Mouse (Mus musculus) stomach, embryonic 15.5 days (tissue): Measurements from ENCODE around the gene Olfr201. TPM values are rescaled to one million over a fixed set of nuclear protein-coding genes. Genes with fewer than 3 reads are reported as not detected.

ENCODE experiments used
- polyA plus RNA-seq: library from polyadenylated mRNA; unstranded; fragments of >200 nt; fragmentation: Nextera tagmentation; extraction: Ambion mirVana; gene quantifications from 2 replicates; pipeline ENCODE4 v1.2.1, GENCODE M21; 2015

The Olfr201 gene
- polyA plus RNA-seq, 1 experiment from 2014 or later, result not detected

Other genes starting within 250 kb of the Olfr201 start
- 0.13 and 0.35 TPM in 2 replicates for gene Olfr186, start 242.3 kb downstream of the Olfr201 start, polyA plus RNA-seq
- gene Olfr187, start 232.9 kb downstream of the Olfr201 start, polyA plus RNA-seq, result 0.10 TPM in 1 of 2 replicates, not detected in the other
- gene Olfr190, start 194.6 kb downstream of the Olfr201 start, polyA plus RNA-seq, result not detected in 2 replicates
- gene Olfr191, start 182.8 kb downstream of the Olfr201 start, polyA plus RNA-seq, result not detected in 2 replicates
- not detected in 2 replicates for gene Olfr193, start 160.8 kb downstream of the Olfr201 start, polyA plus RNA-seq
- not detected in 2 replicates for gene Olfr194, start 151.6 kb downstream of the Olfr201 start, polyA plus RNA-seq
- not detected in 2 replicates for gene Olfr195, start 125.6 kb downstream of the Olfr201 start, polyA plus RNA-seq
- gene Olfr196, start 102.2 kb downstream of the Olfr201 start, polyA plus RNA-seq, result not detected in 2 replicates
- not detected in 2 replicates for gene Olfr198, start 69.1 kb downstream of the Olfr201 start, polyA plus RNA-seq
- not detected in 2 replicates for gene Olfr199, start 52.9 kb downstream of the Olfr201 start, polyA plus RNA-seq
- not detected in 2 replicates for gene Olfr202, start 14.2 kb upstream of the Olfr201 start, polyA plus RNA-seq
- gene Olfr203, start 26.2 kb upstream of the Olfr201 start, polyA plus RNA-seq, result not detected in 2 replicates
- gene Olfr204, start 45.6 kb upstream of the Olfr201 start, polyA plus RNA-seq, result not detected in 2 replicates
- not detected in 2 replicates for gene Olfr205, start 58.5 kb upstream of the Olfr201 start, polyA plus RNA-seq
- gene Olfr206, start 76.6 kb upstream of the Olfr201 start, polyA plus RNA-seq, result not detected in 2 replicates
- not detected in 2 replicates for gene Olfr209, start 91.4 kb upstream of the Olfr201 start, polyA plus RNA-seq
- gene Gabrr3, start 134.7 kb upstream of the Olfr201 start, polyA plus RNA-seq, result not detected in 2 replicates
- gene Riox2, start 199.1 kb upstream of the Olfr201 start, polyA plus RNA-seq, result 36.6 and 37.0 TPM in 2 replicates